Mouse (Mus musculus): ENCODE data around the gene Nfix. TPM values are rescaled to one million over a fixed set of nuclear protein-coding genes. Genes with fewer than 3 reads are reported as not detected.

Nfix gene
- total RNA-seq, 2 experiments from 2014 or later: 433 to 510 TPM

DNA sequence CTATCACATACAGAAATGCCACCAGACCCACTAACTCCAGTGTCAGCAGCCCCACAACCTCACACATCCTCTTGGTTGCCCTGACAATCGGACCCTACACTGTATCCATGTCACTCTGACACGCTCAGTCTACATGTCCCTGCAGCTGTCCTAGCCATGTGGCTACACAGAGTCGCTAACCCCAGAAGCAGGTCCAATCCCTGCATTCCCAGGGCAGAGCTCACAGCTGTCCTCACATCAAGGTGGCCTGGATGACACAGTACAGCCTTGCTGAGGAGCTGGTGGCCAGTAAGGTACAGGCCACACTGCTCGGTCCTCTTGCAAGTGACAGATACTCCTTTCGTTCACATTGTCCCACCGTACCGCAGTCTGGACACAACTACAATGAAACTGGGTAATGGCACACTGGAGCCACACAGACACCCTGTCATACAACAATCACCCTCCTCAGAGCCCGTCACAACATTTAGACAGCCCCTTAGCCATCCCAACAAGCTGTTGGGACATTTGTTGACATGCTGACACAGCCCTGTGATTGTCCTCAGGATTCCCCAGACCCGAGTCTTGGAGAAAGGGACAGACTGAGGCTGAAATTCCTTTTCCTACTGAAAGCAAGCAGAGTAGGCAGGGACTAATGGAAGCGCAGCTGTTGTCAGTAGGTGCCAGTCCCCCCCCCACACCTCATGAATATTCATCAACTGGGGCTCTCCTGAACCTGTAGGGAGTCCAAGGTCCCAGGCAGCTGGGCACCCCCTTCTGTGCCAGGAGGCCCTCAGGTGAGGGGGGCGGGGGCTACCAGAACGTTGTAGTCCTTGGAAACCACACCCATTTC, 9.2 kb upstream of the Nfix start:
- intact Hi-C loops (cut with DNase I): loop anchor here (2.0 kb wide), 1 partner anchor 73 kb away; no protein-coding TSS in a partner anchor
- DNase-seq: no peak

DNA sequence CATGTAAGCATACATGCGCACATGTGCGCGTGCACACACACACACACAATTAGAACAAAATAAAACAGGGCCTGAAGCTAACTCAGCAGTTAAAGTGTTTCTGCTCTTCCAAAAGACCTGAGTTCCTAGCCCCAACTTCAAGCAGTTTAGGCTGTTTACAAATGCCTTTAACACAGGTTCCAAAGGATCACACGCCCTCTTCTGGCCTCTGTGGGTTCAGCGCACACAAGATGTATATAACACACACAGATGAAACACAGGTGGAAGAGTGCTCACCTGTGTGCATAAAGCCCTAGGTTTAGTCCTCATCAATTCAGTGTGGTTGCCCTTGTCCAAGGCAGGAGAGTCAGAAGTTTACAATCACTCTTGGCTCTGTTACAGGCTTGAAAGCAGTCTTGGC, 5.9 kb upstream of the Nfix start:
- DNase-seq: no peak
- intact Hi-C loops (cut with DNase I): no loop called here

DNA sequence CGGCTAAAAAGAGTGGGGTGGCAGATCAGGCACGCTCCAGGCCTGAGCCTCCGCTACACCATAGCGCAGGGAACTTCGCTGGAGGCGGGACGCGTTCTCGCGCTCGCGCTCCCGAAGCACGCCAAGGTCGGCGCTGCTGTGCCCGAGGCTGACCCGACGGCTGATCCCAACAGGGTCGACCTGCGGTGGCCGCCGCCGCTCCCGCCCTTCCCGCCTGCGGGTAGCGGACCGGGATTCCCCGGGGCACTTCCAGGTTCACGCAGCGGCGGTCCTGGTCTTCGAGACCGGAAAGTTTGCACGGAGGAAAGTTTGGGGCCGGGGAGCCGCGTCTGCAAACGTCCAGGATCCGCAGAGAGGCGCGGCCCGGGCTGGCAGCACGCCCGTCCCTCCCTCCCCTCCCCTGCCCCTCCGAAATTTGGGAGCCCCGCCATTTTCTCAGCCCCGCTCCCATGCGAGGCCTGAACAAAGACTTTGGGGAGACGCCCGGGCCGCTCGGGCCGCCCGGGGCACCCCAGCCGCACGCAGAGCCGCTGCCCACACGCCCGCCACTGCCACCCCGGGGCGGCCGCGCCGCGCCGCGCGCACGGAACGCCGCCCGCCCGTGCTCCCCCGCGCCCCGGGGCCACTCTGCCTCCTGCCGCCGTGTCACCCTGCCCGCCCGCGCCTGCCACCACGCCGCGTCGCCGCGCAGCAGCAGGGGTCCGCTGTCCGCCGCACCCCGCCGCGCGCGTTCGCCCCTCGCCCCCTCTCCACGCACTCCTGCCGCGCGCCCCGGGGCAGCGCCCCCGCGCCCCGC, 810 bp downstream of the Nfix start:
- DNase-seq: peak in 1 of 2 experiments; percentile 73
- intact Hi-C loops (cut with DNase I): loop anchor here (2.0 to 5.0 kb wide), 2 partner anchors 19 to 37 kb away; no protein-coding TSS in a partner anchor

DNA sequence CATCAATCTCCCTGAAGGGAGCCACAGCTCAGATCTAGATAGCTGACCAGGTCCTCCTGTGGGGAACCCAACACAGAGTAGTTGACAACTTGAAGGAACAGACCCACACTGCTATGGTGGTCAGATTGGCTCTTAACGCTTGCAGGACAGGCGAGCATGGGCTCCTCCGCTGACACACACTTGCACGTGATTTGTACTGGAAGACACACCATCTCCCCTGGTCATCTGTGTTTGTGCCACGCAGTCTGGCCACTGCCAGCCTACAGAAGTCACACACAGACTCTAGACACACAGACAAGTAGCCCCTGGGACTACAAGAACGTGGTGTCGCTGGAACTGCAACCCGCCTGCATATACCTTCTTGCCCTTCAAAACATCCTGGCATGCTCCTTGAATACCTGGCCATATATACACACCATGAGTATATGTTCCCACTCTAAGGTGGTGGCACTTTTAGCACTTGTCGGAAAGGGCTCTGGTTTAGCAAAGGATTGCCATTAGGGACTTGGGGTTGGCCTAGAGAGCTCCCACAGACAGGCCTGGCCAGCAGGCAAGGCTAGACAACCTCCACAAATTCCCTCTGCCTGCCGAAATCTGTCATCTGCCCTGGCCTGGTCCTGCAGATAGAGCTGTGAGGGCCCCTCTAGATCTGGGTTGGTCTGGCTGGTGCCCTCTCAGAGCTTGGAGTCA, 1.6 kb downstream of the Nfix start:
- intact Hi-C loops (cut with DNase I): loop anchor here (2.0 to 5.0 kb wide), 2 partner anchors 18 to 36 kb away; no protein-coding TSS in a partner anchor
- DNase-seq: peak in 1 of 2 experiments; percentile 39

DNA sequence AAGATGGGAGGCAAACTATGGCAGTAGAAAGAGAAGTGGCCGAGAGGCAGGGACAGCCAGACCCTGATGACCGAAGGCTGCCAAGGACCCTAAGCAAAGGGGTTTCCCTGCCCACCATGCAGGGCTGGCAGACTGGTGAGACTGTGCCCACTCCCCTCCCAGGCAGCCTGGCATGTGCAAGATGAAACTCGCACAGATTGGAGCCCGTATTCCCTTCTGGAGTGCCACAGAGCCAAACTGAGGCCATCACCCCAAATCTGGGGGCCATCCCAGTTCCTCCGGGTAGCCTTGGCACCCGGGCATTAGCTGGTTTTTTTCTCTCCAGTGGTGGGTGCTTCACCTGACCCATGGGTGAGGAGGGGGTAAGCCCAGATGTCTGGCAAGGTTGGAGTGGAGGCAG, 2.2 kb downstream of the Nfix start:
- DNase-seq: peak in 1 of 2 experiments; percentile 4
- intact Hi-C loops (cut with DNase I): loop anchor here (2.0 to 5.0 kb wide), 2 partner anchors 17 to 36 kb away; no protein-coding TSS in a partner anchor

DNA sequence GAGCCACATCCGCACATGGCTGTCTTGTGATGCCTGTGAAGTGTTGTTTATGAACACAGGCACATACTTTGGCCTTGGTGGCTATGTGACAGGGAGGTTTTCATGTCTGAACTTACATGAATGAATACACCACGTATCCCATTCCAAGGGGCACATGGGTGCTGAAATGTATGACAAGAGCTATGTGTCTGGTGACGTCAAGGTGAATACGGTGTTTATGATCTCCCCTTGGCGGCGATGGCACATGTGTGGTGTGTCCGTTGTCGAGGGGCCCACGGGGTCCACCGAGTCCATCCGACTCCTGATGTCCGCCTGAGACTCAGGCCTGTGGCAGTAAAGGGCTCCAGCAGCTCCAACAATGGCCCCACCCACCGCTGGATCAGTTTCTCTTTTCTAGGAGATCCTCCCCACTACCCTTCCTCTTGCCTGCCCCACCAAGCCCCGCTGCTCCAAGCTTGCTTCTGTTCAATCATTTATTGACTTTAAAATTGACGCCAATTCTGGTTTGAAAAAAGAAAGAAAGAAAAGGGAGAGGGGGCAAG, 2.8 kb downstream of the Nfix start:
- intact Hi-C loops (cut with DNase I): loop anchor here (5.0 kb wide), 1 partner anchor 35 kb away; no protein-coding TSS in a partner anchor
- DNase-seq: peak; percentile 30 to 48

DNA sequence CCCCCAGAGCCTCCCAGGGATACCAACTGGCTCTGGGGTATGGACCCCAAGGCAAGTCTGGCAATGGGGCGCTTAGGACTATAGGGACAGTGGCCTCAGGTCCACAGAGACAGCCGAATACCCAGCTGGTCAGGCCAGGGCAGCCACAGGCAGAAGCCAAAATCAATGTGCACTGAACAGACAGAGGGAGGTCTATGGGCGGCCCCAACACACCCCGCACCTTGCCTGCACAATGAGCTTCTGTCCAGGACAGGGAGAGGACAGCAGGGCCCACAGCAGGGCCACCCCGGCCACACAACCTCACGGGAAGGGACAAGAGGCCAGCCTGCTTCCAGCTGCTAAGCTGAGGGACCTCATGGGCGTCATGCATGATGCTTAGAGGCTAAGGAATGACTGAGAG, 5.7 kb downstream of the Nfix start:
- intact Hi-C loops (cut with DNase I): no loop called here

DNA sequence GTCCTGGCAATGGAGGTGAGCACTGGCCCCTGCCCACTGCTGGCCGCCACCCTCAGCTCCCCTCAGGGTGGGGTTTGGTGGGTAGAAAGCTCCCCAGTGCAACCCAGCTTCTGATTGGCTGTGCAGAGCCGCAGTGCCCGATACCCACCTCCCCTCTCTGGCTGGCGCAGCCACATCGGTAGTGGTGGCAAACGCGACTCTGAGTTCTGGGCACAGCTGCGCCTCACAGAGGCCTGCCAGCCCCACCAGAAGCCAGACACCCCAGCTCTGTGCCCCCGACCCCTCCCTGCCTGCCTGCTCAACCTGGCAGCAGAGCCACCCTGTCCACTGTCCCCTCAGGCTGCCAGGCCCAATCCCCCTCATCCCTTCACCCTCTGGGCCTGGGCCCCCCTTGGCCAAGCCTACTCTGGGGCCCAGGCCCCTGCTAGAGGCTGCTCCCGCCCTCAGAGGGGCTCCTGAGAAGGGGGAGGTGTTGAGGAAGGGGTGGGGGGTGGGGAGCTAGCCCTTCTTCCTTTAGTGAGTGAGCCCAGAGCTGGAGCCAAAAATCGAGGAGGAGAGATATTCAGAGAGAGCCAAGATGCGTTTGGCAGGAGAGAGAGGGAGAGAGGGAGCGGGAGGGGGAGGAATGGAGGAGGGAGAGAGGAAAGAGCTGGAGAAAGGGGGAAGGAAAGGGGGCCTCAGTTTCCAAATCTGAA, 6.2 kb downstream of the Nfix start:
- DNase-seq: peak in 1 of 2 experiments; percentile 41
- intact Hi-C loops (cut with DNase I): no loop called here

More for the DNA sequence above, 5.7 kb downstream of the Nfix start:
- peak in 1 of 2 experiments; percentile 51 for DNase-seq

DNA sequence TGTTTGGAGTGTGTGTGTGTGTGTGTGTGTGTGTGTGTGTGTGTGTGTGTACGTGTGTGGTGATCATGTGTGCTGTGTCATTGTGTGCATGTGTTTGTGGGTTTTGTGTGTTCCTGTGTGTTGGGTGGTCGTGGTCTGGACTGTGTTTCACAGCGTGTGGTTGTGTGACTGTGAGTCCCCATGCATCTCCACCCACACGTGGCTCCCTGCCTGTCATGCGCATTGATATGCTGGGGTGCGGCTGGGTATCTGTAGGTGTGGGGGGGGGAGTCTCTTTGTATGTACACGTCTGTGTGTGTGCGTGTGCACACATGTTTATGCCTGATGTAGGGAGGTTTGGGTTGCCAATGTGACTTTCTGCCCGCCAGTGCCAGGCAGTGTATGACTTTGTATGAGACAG, 7.0 kb downstream of the Nfix start:
- intact Hi-C loops (cut with DNase I): no loop called here

DNA sequence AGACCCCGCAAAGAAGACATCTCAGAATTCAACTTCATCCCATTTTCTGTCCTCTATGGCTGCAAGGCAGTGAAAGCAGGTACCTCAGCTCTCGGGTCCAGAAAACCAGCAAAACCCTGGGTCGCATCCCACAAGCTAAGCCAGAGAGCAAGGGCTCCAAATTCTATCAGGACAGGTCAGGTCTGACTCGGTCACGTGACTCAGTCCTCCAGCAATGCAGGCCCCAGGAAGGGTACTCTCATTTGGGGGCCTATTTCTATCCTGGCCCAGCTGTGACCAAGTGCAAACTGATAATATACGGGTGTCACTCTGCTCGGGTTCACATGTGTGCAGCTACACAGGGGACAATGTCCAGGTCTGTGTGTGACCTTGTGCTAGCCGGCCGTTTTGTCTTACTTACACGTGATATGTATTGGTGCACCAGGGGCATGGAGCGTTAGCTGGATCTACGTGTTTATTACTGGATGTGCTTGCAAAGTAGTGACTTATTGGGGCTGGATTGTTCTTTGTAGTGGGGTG, 7.7 kb downstream of the Nfix start:
- DNase-seq: no peak
- intact Hi-C loops (cut with DNase I): no loop called here

More for the DNA sequence above, 7.0 kb downstream of the Nfix start:
- no peak for DNase-seq

DNA sequence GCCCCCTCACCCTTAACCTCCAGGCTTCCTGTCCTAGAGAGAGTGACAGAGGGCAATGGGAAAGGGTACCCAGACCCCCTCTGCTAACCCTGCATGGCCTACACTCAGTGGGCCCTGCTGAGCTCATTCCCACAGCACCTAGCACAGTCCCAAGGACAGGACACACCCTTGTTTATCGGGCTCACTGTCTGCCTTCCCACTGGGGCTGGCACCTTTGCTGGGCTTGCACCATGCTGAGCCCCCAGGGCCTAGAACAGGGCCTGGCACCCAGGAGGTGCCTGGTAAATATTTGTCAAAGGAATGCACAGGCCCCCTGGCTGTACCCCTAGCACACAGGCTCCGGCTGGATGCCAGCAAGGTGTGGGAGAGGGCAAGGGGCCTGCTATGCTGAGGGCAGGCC, 9.6 kb downstream of the Nfix start:
- DNase-seq: peak in 1 of 2 experiments; percentile 29

DNA sequence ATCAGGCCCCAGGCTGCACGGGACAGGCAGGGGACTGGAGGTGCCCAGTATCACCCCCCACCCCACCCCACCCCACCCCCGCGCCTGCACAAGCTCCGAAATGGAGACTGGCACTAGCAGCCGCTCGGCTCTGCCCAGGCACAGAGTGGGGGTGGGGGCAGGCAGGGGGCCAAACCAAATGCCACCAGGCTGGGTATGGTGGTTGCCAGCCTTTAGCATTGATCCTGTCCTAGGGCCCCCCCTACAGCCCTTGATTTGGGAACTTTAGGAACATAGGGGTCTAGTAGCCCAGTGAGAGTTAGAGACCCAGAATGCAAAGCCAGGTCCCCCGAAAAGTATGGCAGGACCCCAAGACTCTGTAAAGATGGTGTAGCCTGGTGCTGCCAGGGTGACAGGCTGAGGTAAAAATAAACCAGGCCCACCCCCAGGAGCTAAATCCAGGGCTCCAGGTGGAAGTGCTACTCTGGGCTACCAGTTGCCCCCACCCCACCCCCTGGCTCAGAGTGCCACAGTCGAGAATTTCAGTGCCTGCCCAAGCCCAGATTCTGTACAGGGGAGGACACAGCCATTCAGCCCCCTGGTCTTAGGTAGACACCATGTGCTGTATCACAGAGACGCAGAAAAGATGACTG, 10.2 kb downstream of the Nfix start:
- peak; percentile 63 to 69 for DNase-seq
- intact Hi-C loops (cut with DNase I): no loop called here

More for the DNA sequence above, 9.6 kb downstream of the Nfix start:
- intact Hi-C loops (cut with DNase I): no loop called here

DNA sequence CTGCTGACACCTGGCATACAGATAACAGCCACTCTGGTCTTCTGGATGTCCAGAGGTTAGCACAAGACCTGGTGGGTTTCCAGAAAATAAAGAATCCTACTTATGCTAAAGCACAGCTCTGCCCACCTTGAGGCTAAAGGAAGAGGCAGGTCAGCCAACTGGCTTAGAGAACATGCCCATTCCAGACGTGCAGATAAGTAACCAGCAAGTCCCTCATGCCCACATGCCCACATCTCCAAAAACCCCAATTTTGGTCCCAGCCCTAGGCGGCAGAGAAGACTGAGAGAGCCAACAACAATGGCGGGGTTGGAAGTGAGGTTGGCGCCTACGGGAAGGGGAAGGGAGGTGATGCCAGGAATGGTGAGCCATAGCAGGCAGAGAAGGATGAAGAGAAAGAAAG, 10.8 kb downstream of the Nfix start:
- peak in 1 of 2 experiments; percentile 23 for DNase-seq
- intact Hi-C loops (cut with DNase I): no loop called here

DNA sequence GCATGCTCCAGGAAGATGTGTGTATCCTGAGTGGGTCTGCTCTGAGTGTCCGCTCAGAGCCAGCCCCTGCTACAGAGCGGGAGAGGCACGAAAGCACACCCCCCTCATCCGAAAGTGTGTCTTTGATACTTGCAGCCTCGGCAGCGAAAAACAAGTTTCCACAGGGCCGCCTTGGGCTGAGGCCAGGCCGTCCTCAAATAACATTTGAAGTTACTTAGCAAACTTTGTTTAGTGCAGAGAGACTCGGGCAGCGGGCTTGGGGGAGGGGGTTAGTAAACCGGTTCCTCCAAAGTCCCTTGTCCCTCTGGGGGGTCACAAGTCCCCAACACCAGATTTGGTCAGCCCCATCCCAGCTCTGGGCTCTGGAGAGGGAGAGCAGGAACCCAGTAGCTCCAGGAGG, 11.2 kb downstream of the Nfix start:
- intact Hi-C loops (cut with DNase I): no loop called here
- peak; percentile 76 to 85 for DNase-seq

DNA sequence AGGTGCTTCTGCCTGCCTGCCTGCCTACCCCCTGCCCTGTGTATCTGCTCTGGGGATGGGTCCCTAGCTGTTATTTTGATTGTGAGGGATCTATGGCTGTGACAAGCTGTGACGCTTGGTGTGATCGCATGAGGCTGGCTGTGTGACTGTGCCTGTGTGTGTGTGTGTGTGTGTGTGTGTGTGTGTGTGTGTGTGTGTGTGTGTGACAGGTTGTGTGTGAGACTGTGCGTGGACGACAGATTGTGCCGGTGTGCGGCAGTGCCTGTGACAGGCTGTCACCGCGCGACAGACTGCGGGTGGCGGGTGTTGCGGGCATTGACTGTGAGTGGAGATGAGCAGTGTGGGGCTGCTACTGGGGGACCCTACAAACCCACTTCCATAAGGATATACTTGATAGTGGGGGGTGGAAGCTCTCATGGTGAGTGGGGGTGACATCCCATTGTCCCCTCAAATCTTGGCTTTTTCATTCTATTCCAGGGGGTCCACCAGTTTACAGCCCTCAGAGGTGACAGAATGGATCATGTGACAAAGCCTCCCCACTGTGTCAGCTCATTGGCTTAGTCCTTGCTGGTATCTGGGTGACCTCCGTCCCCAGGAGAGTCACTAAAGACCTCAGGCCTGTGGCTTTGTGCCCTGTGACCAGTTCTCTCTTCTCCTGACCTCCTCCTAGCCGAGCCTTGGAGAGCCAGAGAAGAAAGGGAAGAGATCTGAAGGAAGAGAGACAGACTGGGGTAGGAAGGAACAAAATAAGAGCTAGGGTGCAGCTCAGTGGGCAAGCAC, 12.4 kb downstream of the Nfix start:
- intact Hi-C loops (cut with DNase I): no loop called here
- no peak for DNase-seq

DNA sequence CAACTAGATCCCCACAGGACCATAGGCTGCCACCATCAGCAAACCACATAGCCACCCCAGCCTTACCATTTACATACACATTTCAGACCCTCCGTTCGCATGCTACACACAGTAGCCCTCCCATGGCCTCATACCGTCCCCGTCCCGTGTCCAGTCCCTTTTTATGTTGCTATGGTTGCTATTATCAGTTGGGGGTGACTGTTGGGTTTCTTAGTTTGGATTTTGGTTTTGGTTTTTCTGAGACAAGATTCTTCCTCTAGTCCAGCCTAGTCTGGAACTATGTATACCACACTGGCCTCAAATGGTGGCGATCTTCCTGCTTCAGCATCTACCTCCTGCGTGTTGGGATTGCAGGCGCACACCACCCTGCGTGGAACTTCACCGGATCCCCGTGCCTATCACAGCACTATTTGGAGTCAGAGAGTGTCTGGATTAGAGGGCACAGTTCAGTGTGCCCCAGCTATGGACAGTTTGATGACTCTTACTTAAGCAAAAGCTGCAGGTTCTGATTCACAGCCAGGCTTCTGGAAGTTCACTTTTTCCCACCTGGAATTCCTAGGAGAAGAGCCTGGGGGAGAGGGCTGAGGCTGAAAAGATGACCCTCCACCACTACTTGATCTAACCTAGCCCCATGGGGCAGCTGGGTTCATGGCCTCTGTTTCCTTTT, 13.2 kb downstream of the Nfix start:
- intact Hi-C loops (cut with DNase I): no loop called here
- DNase-seq: no peak

All from gastrocnemius, postnatal 36 days (tissue).